Mouse (Mus musculus): Measurements from ENCODE around the gene Cpeb4. TPM values are rescaled to one million over a fixed set of nuclear protein-coding genes. Genes with fewer than 3 reads are reported as not detected.

Cpeb4 gene
- polyA plus RNA-seq, 1 experiment, result 38.1 TPM

- Histone ChIP-seq H3K27ac (ENCODE audit: control insufficient read depth, insufficient read depth, low read depth, low read length, poor library complexity) (peak overlapping the region; percentile 19; the same call in 1 of the 2 replicates), H3K4me3 (replicated peaks; ENCODE audit: control insufficient read depth, low read depth, low read length) (peak overlapping the region; percentile 62), H3K4me1 (ENCODE audit: control insufficient read depth, insufficient read depth, low read length) (peaks cover 3% of the 10 kb centered on the region)
- WGBS, result 13% methylated on average over 15 of the region's 15 CpGs
- TF ChIP-seq POLR2A (IDR thresholded peaks at IDR 0.05; ENCODE audit: borderline replicate concordance, control insufficient read depth, low read depth, low read length), result no peak
- TF ChIP-seq CTCF (IDR thresholded peaks at IDR 0.05; ENCODE audit: control insufficient read depth, insufficient read depth, low read length), result no peak
Measured at GRCm38 (mm10) chr11:31948462-31949330, 76.7 kb downstream of the Cpeb4 start.

GRCm38 (mm10) chr11:31949331-31949785 is 77.3 kb downstream of the Cpeb4 start:
- peak; percentile 14; the same call in 1 of the 2 replicates for TF ChIP-seq CTCF (IDR thresholded peaks at IDR 0.05; ENCODE audit: control insufficient read depth, insufficient read depth, low read length)
- TF ChIP-seq POLR2A (IDR thresholded peaks at IDR 0.05; ENCODE audit: borderline replicate concordance, control insufficient read depth, low read depth, low read length), result no peak
- H3K4me1 ChIP-seq (ENCODE audit: control insufficient read depth, insufficient read depth, low read length), result peaks cover 3% of the 10 kb centered on the region
- peak overlapping the region; percentile 62 for H3K4me3 ChIP-seq (replicated peaks; ENCODE audit: control insufficient read depth, low read depth, low read length)
- WGBS, result 3% methylated on average over 17 of the region's 17 CpGs
- no peak overlapping the region for H3K27ac ChIP-seq (ENCODE audit: control insufficient read depth, insufficient read depth, low read depth, low read length, poor library complexity)

GRCm38 (mm10) chr11:31960071-31960470 is 88.1 kb downstream of the Cpeb4 start:
- Histone ChIP-seq H3K4me3 (replicated peaks; ENCODE audit: control insufficient read depth, low read depth, low read length) (no peak overlapping the region), H3K4me1 (ENCODE audit: control insufficient read depth, insufficient read depth, low read length) (no peaks in the 10 kb centered on the region), H3K27ac (ENCODE audit: control insufficient read depth, insufficient read depth, low read depth, low read length, poor library complexity) (no peak overlapping the region)
- TF ChIP-seq POLR2A (IDR thresholded peaks at IDR 0.05; ENCODE audit: borderline replicate concordance, control insufficient read depth, low read depth, low read length) (no peak), CTCF (IDR thresholded peaks at IDR 0.05; ENCODE audit: control insufficient read depth, insufficient read depth, low read length) (no peak)

GRCm38 (mm10) chr11:31963993-31964392 is 92.0 kb downstream of the Cpeb4 start:
- H3K4me3 ChIP-seq (replicated peaks; ENCODE audit: control insufficient read depth, low read depth, low read length), result no peak overlapping the region
- H3K4me1 ChIP-seq (ENCODE audit: control insufficient read depth, insufficient read depth, low read length), result no peaks in the 10 kb centered on the region
- H3K27ac ChIP-seq (ENCODE audit: control insufficient read depth, insufficient read depth, low read depth, low read length, poor library complexity), result no peak overlapping the region
- 76% methylated on average over 1 of the region's 1 CpGs for WGBS
- TF ChIP-seq POLR2A (IDR thresholded peaks at IDR 0.05; ENCODE audit: borderline replicate concordance, control insufficient read depth, low read depth, low read length), result no peak
- TF ChIP-seq CTCF (IDR thresholded peaks at IDR 0.05; ENCODE audit: control insufficient read depth, insufficient read depth, low read length), result no peak

GRCm38 (mm10) chr11:31965256-31966134 is 93.5 kb downstream of the Cpeb4 start, which contains the start of gene 4930524B15Rik:
TSS of gene 4930524B15Rik (plus strand) at chr11:31965592.
- Histone ChIP-seq H3K27ac (ENCODE audit: control insufficient read depth, insufficient read depth, low read depth, low read length, poor library complexity) (no peak within 1 kb of the TSS), H3K4me3 (replicated peaks; ENCODE audit: control insufficient read depth, low read depth, low read length) (no peak within 1 kb of the TSS), H3K4me1 (ENCODE audit: control insufficient read depth, insufficient read depth, low read length) (no peaks in the 10 kb centered on the region)
- no peak for TF ChIP-seq POLR2A (IDR thresholded peaks at IDR 0.05; ENCODE audit: borderline replicate concordance, control insufficient read depth, low read depth, low read length)
- no peak for TF ChIP-seq CTCF (IDR thresholded peaks at IDR 0.05; ENCODE audit: control insufficient read depth, insufficient read depth, low read length)
- 86% methylated on average over 49 of the region's 49 CpGs for WGBS

GRCm38 (mm10) chr11:31974132-31974531 is 102.1 kb downstream of the Cpeb4 start:
- TF ChIP-seq CTCF (IDR thresholded peaks at IDR 0.05; ENCODE audit: control insufficient read depth, insufficient read depth, low read length) (no peak), POLR2A (IDR thresholded peaks at IDR 0.05; ENCODE audit: borderline replicate concordance, control insufficient read depth, low read depth, low read length) (no peak)
- Histone ChIP-seq H3K4me1 (ENCODE audit: control insufficient read depth, insufficient read depth, low read length) (no peaks in the 10 kb centered on the region), H3K4me3 (replicated peaks; ENCODE audit: control insufficient read depth, low read depth, low read length) (no peak overlapping the region), H3K27ac (ENCODE audit: control insufficient read depth, insufficient read depth, low read depth, low read length, poor library complexity) (no peak overlapping the region)
- WGBS, result 31% methylated on average over 4 of the region's 4 CpGs

- WGBS, result 77% methylated on average over 8 of the region's 8 CpGs
- no peak for TF ChIP-seq CTCF (IDR thresholded peaks at IDR 0.05; ENCODE audit: control insufficient read depth, insufficient read depth, low read length)
- TF ChIP-seq POLR2A (IDR thresholded peaks at IDR 0.05; ENCODE audit: borderline replicate concordance, control insufficient read depth, low read depth, low read length), result no peak
- no peak overlapping the region for H3K4me3 ChIP-seq (replicated peaks; ENCODE audit: control insufficient read depth, low read depth, low read length)
- H3K27ac ChIP-seq (ENCODE audit: control insufficient read depth, insufficient read depth, low read depth, low read length, poor library complexity), result no peak overlapping the region
- no peaks in the 10 kb centered on the region for H3K4me1 ChIP-seq (ENCODE audit: control insufficient read depth, insufficient read depth, low read length)
Measured at GRCm38 (mm10) chr11:31974826-31975225, 102.8 kb downstream of the Cpeb4 start.

- H3K4me1 ChIP-seq (ENCODE audit: control insufficient read depth, insufficient read depth, low read length), result no peaks in the 10 kb centered on the region
- 23% methylated on average over 5 of the region's 5 CpGs for WGBS
- H3K27ac ChIP-seq (ENCODE audit: control insufficient read depth, insufficient read depth, low read depth, low read length, poor library complexity), result no peak overlapping the region
- TF ChIP-seq POLR2A (IDR thresholded peaks at IDR 0.05; ENCODE audit: borderline replicate concordance, control insufficient read depth, low read depth, low read length) (no peak), CTCF (IDR thresholded peaks at IDR 0.05; ENCODE audit: control insufficient read depth, insufficient read depth, low read length) (no peak)
- H3K4me3 ChIP-seq (replicated peaks; ENCODE audit: control insufficient read depth, low read depth, low read length), result no peak overlapping the region
Measured at GRCm38 (mm10) chr11:31975678-31976077, 103.7 kb downstream of the Cpeb4 start.
